Mouse (Mus musculus): Measurements from ENCODE around the gene Smox. TPM values are rescaled to one million over a fixed set of nuclear protein-coding genes. Genes with fewer than 3 reads are reported as not detected.

Smox gene
- total RNA-seq, 2 experiments from 2014 or later, result 25.9 to 28.9 TPM

DNA sequence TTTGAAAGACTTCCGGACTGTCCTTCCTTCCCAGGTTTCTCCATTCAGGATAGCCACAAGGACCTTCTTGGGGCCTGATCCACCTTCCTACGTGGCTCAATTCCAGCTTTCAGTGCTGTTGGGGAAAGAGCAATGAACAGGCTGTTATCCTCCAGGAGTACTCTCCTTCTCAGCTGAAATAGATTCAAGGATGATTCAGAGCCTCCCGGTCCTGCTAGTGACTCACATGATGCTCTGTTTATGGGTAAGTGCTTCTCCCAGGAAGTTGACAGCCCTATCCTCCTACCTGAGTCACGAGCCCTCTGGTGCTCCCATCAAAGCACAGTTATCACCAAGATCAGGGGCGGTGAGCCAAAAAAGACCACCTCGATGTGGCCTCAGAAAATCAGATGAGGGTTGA is 7.1 kb upstream of the Smox start:
- no peak for DNase-seq

DNA sequence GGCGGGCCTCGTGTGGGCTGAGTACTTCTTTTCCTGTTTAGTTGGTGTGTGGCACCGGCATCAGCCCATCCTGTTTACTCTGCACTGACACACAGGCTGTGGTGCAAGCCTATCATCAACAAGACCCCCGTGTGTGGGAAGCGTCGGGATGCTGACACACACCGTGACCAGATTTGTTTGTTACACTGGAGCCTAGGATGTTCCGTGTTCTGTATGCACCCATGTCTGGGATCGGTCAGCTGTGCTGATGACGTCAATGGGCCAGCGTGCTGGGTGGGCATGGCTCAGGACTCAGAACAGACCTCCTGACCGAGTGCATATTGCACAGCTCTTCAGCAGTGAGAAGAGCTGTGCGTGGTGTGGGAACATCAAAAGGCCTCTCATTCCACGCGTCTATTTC is 6.2 kb upstream of the Smox start:
- DNase-seq, result no peak

DNA sequence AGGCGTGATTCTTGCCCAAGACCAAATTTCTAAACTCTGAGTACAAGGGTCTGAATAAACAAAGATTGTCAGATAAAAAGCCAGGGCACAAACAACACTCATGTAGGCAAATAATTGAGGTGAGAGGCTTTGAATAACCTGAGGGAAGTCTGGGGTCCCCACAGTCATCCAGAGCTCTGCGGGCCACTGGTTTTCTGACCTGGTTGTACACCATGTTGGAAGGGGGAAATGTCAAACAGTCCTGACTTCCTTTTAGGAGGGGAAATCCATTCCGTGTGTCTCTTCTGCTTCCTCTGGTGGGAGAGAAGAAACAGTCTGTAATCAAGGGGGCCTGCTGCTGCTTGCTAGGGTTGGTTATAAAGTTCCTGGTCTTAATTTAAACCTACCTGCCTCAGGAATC is 5.2 kb upstream of the Smox start:
- no peak for DNase-seq

DNA sequence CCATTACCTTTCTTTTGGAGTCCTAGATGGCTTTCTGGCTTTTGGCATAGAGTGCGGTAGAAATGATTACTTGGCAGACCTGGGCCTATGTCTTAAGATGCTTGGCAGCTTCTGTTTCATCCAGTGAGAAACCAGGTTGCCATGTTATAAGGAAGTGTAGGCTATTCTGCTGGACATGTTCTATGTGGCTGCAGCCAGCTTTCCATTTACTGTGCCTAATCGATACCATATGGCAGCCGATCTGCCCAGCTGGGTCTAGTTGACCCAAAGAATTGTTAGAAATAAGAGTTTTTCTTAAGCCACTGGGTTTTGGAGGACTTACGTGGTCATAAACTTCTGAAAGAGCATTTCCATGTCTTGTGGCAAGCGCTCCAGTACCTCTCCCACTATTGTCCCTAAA is 4.0 kb upstream of the Smox start:
- DNase-seq, result no peak

DNA sequence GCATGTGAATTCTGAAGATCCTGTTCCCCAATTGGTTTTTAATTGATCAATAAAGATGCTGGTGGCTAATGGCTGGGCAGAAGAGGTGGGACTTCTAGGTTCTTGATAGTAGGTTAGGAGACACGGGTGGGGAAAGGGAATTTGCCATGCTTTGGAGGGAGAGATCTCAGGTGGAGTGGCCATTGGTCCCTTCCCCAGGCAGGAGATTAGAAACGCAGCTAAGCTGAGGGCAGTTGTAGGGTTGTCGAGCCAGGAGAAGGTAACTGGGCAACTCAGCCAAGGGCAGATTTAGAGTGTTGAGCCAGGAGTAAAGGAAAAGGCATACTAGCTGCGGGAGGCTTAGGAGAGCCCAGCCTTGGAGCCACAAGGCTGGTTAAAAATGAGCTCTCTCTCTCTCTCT is 3.0 kb upstream of the Smox start:
- no peak for DNase-seq

DNA sequence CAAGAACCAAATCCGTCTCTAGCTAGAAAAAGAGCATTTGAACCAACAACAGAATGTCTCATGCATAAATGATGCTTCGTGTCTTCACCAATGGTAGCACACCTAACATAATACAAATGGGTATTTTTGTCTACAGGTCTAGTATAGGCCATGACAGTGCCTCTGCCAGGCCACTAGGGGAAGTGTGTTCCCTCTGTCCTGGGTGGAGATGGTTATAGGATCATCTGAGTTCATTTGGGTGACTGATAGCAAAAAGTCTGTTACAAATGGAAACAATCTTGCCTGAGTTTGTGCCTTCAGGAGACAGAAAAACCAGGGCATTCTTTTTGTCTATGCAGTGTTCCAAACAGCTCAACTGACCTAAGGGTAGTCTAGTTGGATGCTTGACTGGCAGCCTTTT is 2.4 kb upstream of the Smox start:
- no peak for DNase-seq

DNA sequence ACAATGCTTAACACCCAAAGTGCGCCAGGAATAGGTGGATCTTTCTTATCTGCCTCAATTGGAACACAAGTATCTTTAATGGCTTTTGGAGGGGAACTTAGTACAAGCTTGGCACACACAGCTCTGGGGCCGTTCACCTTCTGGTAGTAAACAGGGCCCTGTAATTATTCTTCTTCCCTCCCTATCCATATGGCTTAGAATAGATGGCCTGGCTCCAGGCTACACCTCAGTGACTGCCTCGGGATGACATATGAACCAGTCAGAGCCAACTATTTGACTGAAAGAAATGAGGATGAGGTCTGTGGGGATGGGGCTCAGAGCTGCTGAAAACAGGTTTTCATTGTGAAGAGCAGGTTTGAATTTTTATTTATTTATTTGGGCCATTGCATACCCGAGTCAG is 1.7 kb upstream of the Smox start:
- DNase-seq, result no peak

DNA sequence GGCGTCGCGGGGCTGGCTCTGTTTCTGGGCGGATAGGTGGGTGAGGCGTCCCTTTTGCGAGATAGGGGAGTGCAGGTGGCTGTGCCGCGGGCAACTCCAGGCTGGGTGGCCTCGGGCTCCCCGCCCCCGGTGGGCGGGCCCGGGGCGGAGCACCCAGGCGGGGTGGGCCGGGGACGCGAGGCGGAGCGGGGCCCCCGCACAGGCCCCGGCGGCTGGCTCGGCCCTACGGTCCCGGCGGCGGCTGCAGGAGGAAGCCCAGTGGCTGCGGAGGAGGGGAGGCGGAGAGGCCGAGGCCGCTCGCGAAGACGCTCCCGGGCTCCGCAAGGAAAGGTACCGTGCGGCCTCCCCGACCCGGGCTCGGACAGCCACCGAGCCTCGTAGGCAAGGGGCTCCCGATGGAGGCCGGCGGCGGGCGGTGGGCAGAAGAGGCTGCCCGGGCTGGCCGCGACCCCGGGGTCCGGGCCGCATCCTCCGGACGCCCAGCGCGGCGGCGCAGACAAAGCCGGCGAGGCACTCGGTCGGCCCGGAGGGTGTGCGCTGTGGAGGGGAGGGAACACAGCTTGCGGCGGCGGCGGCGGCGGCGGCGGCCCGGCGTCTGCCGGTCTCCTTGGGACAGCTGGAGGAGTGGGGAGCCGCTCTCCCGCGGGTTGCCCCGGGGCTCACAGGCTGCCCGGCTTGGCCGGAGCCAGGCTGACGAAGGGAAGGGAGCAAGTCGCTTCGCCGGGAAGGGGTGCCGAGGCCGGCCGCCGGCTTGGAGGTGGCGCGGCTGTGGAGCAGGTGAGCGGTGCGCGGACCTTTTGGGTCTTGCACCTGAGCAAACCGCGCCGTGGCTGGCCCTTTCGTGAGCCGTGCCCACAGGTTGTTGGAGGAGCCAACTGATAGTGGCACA is 655 bp downstream of the Smox start:
- DNase-seq, result peak; percentile 83

DNA sequence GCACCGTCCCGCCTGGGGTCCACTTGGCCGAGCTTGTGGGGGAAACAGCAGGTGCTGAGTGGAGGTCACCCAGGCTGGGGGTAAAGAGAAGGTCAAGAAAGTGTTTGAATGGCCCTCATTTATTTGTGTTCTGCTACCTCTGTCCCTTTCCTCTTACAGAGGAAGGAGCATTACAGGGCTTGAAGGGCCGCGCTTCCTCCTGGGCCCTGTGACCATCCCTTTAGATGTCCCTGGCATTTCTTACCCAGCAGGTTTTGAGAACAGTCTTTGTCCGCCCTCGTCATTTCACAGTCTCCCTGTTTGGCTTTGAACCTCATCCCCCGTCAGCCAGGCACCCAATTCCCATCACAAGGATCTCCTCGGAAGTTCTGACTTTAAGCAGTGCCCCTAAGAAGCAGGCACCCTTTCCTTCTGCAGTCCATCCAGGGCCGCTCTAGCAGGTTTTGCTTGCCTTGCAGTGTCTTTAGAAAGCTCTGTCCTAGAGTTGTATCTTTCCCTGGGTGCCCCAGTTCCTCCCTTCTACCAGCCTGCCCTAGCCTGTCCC is 1.4 kb downstream of the Smox start:
- DNase-seq, result no peak

DNA sequence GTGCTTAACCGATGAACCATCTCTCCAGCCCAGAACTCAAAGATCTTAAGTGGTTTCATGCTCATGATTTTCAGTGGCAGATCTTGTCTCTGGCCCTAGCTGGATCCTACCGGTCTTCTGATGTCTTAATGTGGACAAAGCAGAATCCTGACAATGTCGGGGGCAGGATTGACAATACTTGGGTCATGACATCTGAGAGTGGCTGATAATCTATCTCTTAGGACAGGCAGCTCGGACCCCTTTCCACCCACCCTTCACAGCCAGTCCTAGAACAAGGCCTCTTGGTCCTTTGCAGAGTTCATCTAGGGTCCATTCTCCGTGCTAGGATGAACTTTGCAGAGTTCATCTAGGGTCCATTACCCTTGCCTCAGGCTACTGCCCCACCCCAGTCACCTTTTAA is 2.1 kb downstream of the Smox start:
- no peak for DNase-seq

DNA sequence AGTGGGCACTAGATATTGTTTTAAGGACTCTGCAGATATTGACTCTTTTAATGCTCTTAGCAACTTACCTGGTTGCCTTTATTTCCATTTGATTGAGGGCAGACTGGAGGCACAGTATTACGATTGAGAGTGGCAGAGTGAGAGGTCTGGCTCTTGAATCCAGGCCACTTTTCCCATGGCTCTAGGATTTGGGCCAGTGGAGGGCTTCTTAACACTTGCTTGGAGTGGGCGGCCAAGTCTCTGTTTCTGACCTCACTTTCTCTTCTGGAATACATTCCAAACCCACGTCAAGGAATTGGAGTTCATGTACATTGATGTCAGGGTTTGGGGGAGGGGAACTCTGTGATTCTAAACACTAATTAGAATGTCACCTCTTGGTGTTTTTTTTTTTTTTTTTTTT is 4.0 kb downstream of the Smox start:
- no peak for DNase-seq

DNA sequence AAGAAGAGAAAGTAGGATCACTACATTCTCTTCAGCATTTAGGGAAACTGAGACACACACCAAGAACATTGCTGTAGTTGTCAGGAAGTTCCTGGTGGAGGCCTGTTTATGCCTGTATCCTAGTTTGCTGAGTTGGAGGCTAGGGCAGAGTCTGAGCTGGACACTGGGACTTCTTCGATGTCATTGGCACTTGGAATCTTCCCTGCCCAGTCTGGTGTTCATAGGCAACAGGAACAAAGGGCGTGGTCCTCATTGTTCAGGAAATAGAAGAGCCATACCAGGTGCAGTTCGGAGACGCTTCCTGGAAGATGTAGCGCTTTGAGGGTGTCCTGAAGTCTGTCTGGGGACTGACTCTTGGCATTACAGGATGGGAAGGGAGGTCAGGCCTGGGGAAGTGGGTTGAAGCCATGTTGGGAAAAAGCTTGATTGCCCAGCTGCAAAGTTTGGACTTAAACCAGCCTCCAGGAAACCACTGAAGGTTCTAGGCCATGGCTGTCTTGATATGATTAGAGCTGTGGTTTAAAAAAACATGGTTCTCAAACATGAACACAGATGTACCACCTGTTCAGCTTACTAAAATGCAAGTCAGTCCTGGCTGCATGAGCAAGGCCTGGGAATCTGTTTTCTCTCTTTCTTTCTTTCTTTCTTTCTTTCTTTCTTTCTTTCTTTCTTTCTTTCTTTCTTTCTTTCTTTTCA is 5.0 kb downstream of the Smox start:
- no peak for DNase-seq

DNA sequence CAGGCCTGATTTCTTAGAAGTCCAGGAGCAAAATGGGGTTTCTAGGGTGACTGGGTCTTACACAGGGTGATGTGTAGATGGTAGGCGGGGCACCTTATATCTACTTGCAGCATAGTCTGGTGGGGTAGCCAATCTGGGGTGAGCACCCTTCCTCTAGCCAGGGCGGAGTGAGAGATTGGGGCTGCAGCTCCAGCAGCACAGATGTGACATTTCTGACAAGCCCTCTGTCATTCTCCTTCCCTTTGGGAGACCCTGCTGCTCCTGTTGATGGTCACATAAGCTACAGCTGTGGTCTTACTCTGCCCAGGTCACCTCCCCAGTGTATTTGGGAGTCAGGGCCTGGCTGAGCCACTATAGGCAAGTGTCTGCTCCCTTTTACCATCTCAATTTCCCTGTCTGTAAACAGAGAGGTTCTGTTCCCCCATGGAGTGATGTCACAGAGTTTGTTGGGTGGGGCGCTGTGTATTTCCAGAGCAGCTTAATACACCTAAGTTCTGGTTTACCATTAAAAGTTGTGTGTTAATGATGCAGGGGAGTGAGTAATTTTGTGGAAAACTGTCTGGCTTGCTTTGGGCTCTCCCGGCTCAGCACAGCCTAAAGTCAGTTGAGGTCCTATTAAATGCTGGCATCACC is 6.0 kb downstream of the Smox start:
- DNase-seq, result no peak

DNA sequence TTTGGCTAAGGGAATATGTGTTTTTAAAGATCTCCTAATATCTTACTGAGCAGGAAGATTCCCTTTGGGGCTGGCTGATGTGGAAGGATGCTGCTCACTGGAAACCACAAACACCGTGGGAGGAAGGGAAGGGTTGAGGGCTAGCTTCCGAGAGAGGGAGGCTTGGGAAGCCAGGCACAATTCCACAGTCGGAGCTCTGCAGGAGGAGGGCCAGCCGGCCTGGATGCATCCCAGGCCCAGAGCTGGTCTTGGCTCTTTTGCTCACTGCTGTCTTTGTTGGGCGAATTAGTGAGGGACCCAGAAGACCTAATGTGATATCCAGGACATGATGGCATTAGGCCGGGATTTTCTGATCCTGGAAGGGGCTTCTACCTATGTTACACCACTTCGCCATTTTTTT is 6.9 kb downstream of the Smox start:
- peak; percentile 58 for DNase-seq

DNA sequence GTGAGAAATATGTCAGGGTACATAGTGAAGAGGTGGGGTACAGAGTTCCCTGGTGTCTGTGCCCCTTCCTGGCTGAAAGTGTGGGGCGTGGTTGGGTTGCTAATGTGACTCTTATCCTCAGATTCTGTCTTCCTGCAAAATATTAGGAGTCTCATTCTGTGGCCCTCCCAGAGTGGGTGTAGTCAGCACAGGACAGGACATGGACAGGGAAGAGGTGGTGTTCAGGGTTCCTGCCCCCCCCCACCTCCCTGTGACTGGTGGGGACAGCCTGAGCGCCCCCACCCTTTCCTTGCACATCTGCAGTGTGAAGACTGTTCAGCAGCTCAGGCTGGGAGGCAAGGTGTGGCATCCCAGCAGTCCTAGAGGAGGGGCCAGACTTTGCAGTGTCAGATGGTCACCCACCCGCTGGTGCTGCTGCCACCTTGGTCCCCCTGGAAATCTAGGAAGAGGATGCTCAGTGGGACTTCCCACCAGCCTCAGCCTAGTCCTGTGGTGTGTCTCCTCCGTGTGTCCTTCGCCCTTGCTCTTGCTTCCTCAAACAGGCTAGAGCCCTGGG is 8.1 kb downstream of the Smox start:
- DNase-seq, result no peak

DNA sequence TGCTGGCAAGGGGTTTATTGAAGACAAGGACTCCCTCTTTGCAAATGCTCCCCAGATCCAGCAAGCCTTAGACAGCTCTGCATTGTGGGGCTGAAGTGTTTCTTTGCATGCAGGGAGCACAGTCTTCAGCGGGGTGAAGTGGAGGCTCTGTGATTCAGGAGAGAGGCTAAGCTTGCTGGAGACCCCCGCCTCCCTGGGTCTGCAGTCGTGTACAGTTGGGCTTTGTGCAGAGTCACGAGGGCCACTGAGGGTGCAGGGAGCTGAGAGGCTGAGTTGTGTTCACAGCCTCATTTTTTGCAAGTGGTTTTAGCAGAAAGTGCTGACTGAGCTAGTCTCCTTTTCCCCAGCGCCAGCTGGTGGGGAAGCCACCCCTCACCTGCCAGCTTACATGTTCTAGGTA is 10.6 kb downstream of the Smox start:
- no peak for DNase-seq

DNA sequence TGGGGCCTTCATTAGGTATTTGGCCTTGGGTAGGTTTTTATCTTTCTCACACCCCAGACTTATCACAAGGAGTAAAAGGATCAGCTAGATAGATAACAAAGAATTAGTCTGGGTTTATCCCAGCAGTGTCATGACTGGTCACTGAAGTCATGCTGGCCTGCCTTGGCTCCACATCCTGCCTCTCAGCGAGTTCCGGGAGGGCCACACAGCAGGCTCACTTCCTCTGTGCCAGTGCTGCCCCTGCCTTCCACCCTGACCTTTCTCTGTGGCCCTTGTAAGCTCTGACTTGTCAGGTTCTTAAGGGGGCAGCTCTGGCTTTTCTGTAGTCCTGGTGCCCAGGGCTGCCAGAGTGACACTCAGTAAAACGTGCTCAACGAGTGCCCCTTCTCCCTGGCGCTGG is 11.3 kb downstream of the Smox start:
- DNase-seq, result no peak

DNA sequence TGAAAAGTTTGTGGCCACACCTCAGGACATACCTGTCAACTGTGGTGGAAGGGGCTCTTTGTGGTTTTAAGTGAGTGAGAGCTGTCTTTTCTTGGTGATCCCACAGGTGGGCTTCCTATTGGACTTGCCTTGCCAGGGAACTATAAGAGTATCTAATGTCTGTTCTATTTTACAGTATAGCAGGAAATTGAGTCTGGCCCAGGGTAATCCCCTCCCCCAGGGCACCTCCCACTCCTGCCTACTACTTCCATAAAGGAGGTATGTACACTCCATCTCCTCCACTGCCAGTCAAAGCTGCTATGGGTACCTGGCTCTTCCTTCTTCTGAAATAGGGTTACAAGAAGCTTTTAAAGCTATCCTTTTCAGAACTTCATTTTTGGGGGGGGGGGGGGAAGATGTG is 14.1 kb downstream of the Smox start:
- DNase-seq, result no peak

DNA sequence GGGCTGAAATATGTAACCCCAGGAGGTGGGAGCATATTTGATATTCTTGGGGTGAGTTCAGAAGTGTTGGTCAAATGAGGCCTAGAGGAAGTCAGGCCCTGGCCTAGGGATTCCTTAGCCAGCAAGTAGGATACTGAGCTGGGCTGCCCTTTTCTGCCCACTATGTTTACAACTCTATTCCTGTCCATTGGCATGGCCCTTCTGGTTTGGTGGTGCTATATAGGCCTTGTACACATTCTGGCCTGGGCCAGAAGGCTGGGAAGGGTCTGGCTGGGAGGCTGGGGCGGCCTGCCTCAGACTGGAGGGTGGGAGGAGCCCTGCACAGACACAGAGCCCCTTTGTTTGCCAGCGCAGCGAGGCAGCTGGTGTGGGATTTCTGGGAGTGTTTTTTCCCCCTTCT is 15.1 kb downstream of the Smox start:
- no peak for DNase-seq

DNA sequence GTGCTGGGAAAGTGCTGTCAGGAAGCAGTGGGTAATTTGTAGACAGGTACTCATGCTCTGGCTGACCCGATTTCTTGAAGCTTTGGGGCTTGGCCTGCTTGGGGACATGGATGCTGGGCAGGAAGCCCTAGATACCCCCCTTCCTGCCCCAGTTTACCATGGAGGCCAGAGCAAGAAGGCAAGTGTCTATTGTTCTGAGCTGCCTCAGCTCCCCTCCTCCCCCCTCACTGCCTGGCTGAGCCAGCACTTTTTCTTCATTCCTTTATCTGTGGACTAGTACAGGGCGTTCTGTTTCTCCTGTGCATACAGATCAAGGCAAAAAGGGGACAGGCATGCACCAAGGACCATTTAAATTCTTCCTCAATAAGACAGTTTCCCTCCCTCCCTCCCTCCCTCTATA is 17.2 kb downstream of the Smox start:
- DNase-seq, result no peak

DNA sequence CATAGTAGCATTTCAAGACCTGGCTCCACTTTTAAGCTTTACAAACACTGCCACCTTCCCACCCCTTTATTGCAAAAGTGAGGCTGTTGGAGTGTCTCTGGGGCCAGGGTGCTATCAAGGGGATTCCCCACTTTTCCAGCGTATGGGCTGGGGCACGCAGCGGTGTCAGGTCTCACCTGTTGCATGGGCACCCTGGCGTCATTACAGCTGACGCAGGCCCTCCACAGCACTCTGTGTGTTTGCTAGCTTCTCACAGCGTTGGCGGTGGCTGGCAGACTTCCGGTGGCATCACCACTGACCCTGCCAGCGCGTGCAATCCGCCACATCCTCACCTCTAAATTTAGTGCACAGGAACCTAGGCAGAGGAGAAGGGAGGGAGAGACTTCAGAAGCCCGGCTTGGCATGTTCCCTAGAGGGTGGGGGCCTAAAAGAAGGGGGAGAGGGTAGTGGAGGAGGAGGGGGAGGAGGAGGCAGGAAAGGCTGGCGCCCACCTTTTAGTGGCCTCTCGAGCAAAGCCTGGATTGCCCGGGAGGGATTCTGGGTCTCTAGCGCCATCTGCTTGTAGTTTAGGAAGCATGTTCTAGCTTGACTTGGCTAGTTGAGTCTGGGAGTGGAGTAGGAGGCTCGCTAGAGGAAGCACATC is 18.5 kb downstream of the Smox start:
- peak; percentile 65 for DNase-seq

DNA sequence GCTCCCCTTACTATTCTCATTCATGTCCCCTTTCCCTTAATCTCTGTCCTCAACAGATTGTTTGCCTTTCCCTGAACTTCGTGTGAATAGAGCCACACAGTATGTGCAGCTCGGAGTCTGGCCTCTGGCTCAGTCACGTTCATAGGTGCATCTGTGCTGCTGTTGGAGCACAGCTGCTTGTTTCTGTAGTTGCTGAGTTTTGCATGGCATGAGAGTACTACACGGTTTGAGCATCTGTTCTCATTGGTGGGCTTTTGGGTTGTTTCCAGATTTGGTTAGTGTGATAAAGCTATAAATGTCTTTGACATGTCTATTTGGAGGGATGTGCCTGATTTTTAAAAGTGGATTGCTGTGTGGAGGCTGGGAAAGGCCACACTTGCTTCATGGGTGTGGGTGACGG is 19.2 kb downstream of the Smox start:
- DNase-seq, result no peak
